Mouse (Mus musculus) heart, embryonic 14.5 days (tissue): ENCODE measurements around the gene Tmprss11b. TPM values are rescaled to one million over a fixed set of nuclear protein-coding genes. Genes with fewer than 3 reads are reported as not detected.
"Not testable (repeated sequence)": the region's sequence is repeated elsewhere in the genome, so short reads cannot be mapped to it uniquely, and the experiment has no call there.

Source experiments
- ATAC-seq: fragments of 200-750 bp; cut with Nextera tagmentation; 2 replicates; pipeline ENCODE4 v1.8.0; 2017; ENCODE audit warnings: low read depth, moderate TSS enrichment; ENCODE audit not compliant: insufficient number of reproducible peaks, insufficient read depth, low FRiP score
- H3K27ac ChIP-seq, 2 experiments: fragments of 200-500 bp in 1 of 2; fragments of 300-500 bp in 1 of 2; sonication (generic) in 1 of 2; replicated peaks in 1 of 2; 2 replicates each; pipeline ENCODE4 v1.5.1; 2012 to 2014; ENCODE audit warnings: low read depth in 2 of 2, low read length in 2 of 2, control low read depth in 1 of 2, mild to moderate bottlenecking in 1 of 2, mixed read lengths in 1 of 2; ENCODE audit not compliant: control insufficient read depth in 1 of 2, insufficient read depth in 1 of 2
- H3K27me3 ChIP-seq: fragments of 300-500 bp; sonication (generic); 2 replicates; pipeline ENCODE4 v1.6.1; 2014; ENCODE audit warnings: mild to moderate bottlenecking, low read length, control low read depth; ENCODE audit not compliant: control insufficient read depth, insufficient read depth
- H3K36me3 ChIP-seq: fragments of 300-500 bp; sonication (generic); 2 replicates; pipeline ENCODE4 v1.6.1; 2014; ENCODE audit warnings: mild to moderate bottlenecking, control low read depth, low read length, mixed read lengths; ENCODE audit not compliant: control insufficient read depth, insufficient read depth
- H3K4me1 ChIP-seq, 2 experiments: fragments of 200-500 bp in 1 of 2; fragments of 300-500 bp in 1 of 2; sonication (generic) in 1 of 2; 2 replicates each; pipeline ENCODE4 v1.6.1; 2012 to 2014; ENCODE audit warnings: low read length in 2 of 2, control low read depth in 1 of 2, mixed read lengths in 1 of 2; ENCODE audit not compliant: control insufficient read depth in 2 of 2, insufficient read depth in 2 of 2
- H3K4me2 ChIP-seq: fragments of 300-500 bp; sonication (generic); 2 replicates; pipeline ENCODE4 v1.6.1; 2014; ENCODE audit warnings: mild to moderate bottlenecking, low read length
- H3K4me3 ChIP-seq, 2 experiments: fragments of 200-500 bp in 1 of 2; fragments of 300-500 bp in 1 of 2; sonication (generic) in 1 of 2; 2 replicates each; pipeline ENCODE4 v1.5.1; 2012 to 2014; ENCODE audit warnings: low read length in 2 of 2, mild to moderate bottlenecking in 2 of 2, control low read depth in 1 of 2, low read depth in 1 of 2, moderate library complexity in 1 of 2; ENCODE audit not compliant: control insufficient read depth in 1 of 2, insufficient read depth in 1 of 2
- H3K9ac ChIP-seq: fragments of 300-500 bp; sonication (generic); 2 replicates; pipeline ENCODE4 v1.6.1; 2014; ENCODE audit warnings: mild to moderate bottlenecking, low read length
- H3K9me3 ChIP-seq: fragments of 300-500 bp; sonication (generic); 2 replicates; pipeline ENCODE4 v1.6.1; 2016; ENCODE audit warnings: low read length, control low read depth; ENCODE audit not compliant: control insufficient read depth
- WGBS: fragments of 180-500 bp; shearing (Covaris S2); extraction: QIAGEN DNeasy Blood & Tissue Kit; methylation state at CpG from one replicate; pipeline ENCODE4 v1.1.7; 2014; 5-methylcytosine and 5-hydroxymethylcytosine counted together
- polyA plus RNA-seq: library from polyadenylated mRNA; unstranded; fragments of >200 nt; fragmentation: Nextera tagmentation; extraction: Ambion mirVana; gene quantifications from 2 replicates; pipeline ENCODE4 v1.2.1, GENCODE M21; 2014

Gene Tmprss11b
- not detected in 2 replicates for polyA plus RNA-seq

DNA sequence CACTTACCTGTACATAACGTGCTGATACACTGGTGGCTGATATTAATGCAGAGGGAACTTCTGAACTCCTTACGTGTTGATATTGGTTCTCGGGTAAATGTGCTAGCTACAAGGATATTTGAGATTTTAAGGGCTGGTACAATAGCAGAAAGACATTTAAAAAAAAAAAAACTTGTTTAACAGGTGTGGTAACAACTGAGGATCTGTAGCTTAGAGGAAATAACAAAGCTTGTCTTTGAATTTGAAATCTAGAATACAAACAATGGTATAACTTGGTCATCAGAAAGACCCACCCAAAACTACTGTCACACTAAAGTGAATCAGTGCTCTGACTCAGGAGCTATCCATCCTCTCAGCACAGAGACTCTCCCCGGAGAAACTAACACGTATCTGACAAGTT lies at the start of gene Tmprss11b:
Tmprss11b (minus strand) TSS at position 101 of the 400 bp plus-strand sequence.
- Histone ChIP-seq H3K36me3 (no peaks in the 10 kb centered on the region), H3K9me3 (no peaks in the 10 kb centered on the region), H3K4me3 (no peak within 1 kb of the TSS), H3K4me1 (no peaks in the 10 kb centered on the region), H3K27ac (no peak within 1 kb of the TSS), H3K27me3 (no peaks in the 10 kb centered on the region), H3K4me2 (no peak within 1 kb of the TSS), H3K9ac (no peak within 1 kb of the TSS)
- WGBS = 73% methylated on average over 5 of the region's 5 CpGs
- no peak for ATAC-seq

DNA sequence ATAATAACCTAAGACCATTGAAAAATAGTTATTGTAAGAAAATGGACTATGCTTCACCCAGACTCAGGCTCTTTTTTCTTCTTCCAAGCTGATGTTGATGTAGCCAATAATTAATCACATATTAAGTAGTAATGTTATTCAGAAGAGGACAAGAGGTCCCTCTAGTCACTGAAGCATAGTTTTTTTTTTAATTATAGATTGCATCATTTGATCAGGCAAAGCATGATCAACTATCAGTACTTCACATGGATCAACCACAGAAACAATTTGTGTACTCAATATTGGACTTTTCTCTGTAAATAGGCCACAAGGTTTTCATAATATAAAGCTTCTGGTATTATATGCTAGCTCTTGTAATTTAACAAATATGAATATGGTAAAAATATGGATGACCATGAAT lies 48.9 kb upstream of the Tmprss11b start:
- Histone ChIP-seq H3K4me2 (no peak overlapping the region), H3K4me3 (no peak overlapping the region), H3K27me3 (no peaks in the 10 kb centered on the region), H3K9me3 (no peaks in the 10 kb centered on the region), H3K9ac (no peak overlapping the region), H3K36me3 (no peaks in the 10 kb centered on the region), H3K4me1 (no peaks in the 10 kb centered on the region), H3K27ac (no peak overlapping the region)
- no peak for ATAC-seq

DNA sequence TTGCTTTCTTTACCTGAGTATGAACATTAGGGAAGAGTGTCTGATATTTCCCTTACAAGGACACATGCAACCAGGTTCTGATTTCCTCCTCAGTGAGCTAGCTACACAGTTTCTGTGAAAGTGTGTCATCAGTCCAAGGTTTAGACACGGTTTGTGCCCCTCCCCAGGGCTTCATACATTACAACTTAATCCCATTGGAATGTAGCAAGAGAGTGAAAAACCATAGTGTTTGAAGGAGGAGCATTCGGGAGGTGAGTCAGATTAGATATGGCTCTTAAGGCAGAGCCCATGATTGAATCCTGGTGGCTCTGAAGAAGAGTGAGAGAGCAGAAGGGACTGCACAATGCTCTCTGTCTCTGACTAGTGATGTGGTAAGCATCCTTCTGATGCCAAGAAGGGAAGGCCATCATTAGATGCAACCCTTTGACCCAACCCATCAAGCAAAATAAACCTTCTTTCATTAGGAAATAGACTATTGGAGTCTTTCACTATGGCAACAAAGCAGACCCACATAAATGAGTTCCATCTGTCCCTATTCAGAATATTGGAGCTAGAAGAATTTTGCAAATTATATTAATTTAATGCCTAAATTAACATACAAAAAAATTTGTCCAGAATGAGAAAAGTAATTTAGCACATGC lies 46.8 kb upstream of the Tmprss11b start:
- no peak for ATAC-seq
- 22% methylated on average over 2 of the region's 2 CpGs for WGBS
- Histone ChIP-seq H3K9ac (no peak overlapping the region), H3K27me3 (no peaks in the 10 kb centered on the region), H3K9me3 (no peaks in the 10 kb centered on the region), H3K27ac (no peak overlapping the region), H3K36me3 (no peaks in the 10 kb centered on the region), H3K4me2 (no peak overlapping the region), H3K4me1 (no peaks in the 10 kb centered on the region), H3K4me3 (no peak overlapping the region)

DNA sequence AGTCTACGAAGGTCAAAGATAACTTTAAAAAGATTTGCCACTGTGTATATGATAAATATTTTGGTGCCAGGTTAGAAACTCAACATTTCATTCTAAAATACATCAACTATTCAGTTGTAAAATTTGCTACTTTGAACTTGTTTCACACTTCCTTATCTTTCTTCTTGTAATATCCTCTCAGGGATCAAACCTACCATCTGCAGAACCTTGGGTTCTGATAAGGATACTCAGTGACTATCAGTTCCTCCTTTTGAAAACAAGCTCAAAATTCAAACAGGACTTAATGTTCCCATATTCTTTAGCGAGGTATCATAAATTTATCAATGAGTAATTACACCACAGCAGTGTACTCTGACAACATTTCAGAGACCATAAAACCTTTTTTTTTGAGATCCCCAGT lies 38.8 kb upstream of the Tmprss11b start:
- Histone ChIP-seq H3K4me2 (no peak overlapping the region), H3K27me3 (no peaks in the 10 kb centered on the region), H3K4me3 (no peak overlapping the region), H3K9me3 (no peaks in the 10 kb centered on the region), H3K36me3 (no peaks in the 10 kb centered on the region), H3K27ac (no peak overlapping the region), H3K9ac (no peak overlapping the region), H3K4me1 (no peaks in the 10 kb centered on the region)
- 83% methylated on average over 2 of the region's 2 CpGs for WGBS
- no peak for ATAC-seq

DNA sequence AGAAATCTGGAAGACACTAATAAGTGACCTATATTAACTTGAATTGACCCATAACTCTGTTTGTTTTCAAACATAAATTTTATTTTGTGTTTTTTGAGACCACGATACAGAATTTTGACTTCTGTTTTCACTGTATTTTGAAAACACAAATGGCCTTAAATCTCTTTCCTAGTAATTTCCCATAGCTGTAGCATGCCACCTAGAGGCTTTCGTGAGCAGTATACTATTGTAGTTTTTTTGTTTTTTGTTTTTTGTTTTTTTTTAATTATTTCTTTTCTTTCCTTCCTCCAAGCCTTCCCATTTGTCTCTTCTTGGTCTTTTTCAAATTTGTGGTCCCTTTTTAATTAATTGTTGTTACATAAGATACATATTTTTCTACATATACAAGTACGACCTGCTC lies 28.8 kb upstream of the Tmprss11b start:
- Histone ChIP-seq H3K9me3 (no peaks in the 10 kb centered on the region), H3K4me2 (no peak overlapping the region), H3K4me1 (no peaks in the 10 kb centered on the region), H3K9ac (no peak overlapping the region), H3K36me3 (no peaks in the 10 kb centered on the region), H3K27me3 (no peaks in the 10 kb centered on the region), H3K4me3 (no peak overlapping the region), H3K27ac (no peak overlapping the region)
- ATAC-seq = no peak
- 64% methylated on average over 3 of the region's 3 CpGs for WGBS

GRCm38 (mm10) chr5:86684667-86685066 lies 8.5 kb upstream of the Tmprss11b start:
- Histone ChIP-seq H3K4me1 (no peaks in the 10 kb centered on the region), H3K4me2 (no peak overlapping the region), H3K4me3 (no peak overlapping the region), H3K36me3 (no peaks in the 10 kb centered on the region), H3K27ac (no peak overlapping the region), H3K9ac (no peak overlapping the region), H3K9me3 (no peaks in the 10 kb centered on the region), H3K27me3 (no peaks in the 10 kb centered on the region)
- WGBS = 55% methylated on average over 4 of the region's 4 CpGs
- ATAC-seq = no peak

- not testable (repeated sequence) for H3K36me3 ChIP-seq, H3K4me2 ChIP-seq, H3K4me3 ChIP-seq, H3K4me1 ChIP-seq, ATAC-seq, H3K27ac ChIP-seq, H3K9me3 ChIP-seq, H3K9ac ChIP-seq, H3K27me3 ChIP-seq
- WGBS = 20% methylated on average over 4 of the region's 4 CpGs
Measured at GRCm38 (mm10) chr5:86649185-86649584, 27.0 kb downstream of the Tmprss11b start.

GRCm38 (mm10) chr5:86640795-86641194 lies 35.4 kb downstream of the Tmprss11b start:
- Histone ChIP-seq H3K4me1 (peaks cover 0 to 5% of the 10 kb centered on the region in 2 experiments; a peak in 1 of 4 replicates), H3K27ac (no peak overlapping the region), H3K4me3 (no peak overlapping the region), H3K36me3 (no peaks in the 10 kb centered on the region), H3K9me3 (no peaks in the 10 kb centered on the region), H3K27me3 (no peaks in the 10 kb centered on the region), H3K9ac (no peak overlapping the region), H3K4me2 (no peak overlapping the region)
- WGBS = 18% methylated on average over 3 of the region's 3 CpGs
- no peak for ATAC-seq
